Mouse (Mus musculus) neutrophil, adult 5-6 weeks (primary cell): ENCODE measurements around the gene Olfr206. TPM values are rescaled to one million over a fixed set of nuclear protein-coding genes. Genes with fewer than 3 reads are reported as not detected.
"Not testable (repeated sequence)": the region's sequence is repeated elsewhere in the genome, so short reads cannot be mapped to it uniquely, and the experiment has no call there.

Experiments
- ATAC-seq: fragments of 151-379, 151-347 bp; 2 replicates; pipeline ENCODE4 v1.8.0; 2017; ENCODE audit warnings: mild to moderate bottlenecking, moderate TSS enrichment; ENCODE audit not compliant: insufficient number of reproducible peaks, poor library complexity, low FRiP score, severe bottlenecking; ENCODE audit errors: extremely low read depth
- total RNA-seq: library from RNA; stranded (forward); fragments of 200-1000 nt; gene quantifications from 2 replicates; pipeline ENCODE4 v1.2.3, GENCODE M21; 2017

Gene Olfr206
- 0.47 TPM in 1 of 2 replicates, not detected in the other for total RNA-seq

DNA sequence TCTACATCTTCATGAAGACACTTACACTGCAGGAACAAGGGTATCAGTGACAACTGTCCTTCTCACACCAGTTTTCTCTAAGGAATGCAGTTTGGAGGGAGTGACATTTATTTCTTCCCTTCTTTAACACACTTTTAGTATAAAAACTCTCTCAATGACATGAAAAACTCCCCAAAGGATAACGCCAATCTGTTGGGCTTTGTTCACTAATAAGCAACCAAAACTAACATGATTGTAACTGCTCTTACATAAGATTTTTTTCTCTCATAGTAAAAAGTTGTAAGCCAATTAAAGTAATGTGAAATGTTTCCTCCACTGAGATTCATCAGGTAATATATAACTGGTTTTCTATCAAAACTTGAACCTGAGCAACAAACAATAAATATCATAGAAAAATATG, at the start of gene Olfr206:
TSS of gene Olfr206 (minus strand) at position 101 of the 400 bp plus-strand sequence.
- no peak for ATAC-seq

DNA sequence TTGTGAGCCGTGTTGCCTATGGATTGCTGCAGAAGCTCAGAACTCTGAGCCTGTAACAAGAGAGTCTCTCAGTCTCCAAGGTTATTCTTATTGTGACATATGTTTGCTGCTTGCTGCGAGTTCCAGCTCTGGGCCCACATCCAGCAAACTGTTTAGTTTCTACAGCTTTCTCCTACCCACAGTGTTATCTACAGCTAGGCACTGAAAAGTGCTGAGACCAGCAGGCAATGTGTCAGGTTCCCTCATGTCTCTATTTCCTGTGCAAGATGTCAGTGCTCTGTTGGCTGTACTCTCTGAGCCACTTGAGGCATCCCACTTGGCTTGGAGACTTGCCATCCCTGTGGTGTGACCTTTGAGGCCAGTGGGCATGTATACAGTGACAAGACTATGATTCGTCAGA, 44.3 kb upstream of the Olfr206 start:
- no peak for ATAC-seq

DNA sequence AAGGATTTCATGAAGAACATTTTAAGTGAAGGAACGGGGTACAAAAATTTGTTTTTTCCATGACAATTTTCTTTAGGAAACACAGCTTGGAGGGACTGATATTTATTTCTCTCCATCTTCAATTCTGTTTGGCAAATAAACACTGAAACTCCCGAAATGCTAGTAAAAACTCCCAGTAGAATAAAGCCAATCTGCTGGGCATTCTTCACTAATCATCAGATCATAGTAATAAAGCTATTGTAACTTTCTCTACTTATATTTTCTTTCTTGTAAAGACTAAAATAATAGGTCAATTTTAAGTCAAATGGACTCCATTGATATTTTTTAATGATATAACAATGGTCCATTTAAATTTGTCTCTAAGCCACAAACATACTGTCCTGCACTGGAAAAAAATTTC, 14.8 kb upstream of the Olfr206 start, which contains the start of gene Olfr209:
TSS of gene Olfr209 (minus strand) at position 101 of the 400 bp plus-strand sequence.
- no peak for ATAC-seq

DNA sequence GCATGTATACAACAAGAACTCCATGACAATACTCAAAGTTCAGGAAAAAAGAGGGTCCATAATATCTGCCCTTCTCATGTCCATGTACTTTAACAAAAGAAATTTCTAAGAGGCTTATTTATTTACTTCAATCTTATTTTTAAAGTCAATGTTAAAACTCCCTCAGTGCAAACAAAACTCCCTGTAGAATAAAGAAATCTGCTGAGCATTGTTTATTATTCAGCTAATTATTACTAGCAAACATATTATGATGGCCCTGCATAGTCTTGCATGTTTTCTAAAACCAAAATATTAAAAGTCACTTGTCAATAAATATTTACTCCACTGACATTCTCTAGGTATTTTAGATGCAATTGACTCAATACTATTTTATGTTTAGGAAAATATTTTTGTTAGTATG, 18.0 kb downstream of the Olfr206 start, which contains the start of gene Olfr205:
TSS of gene Olfr205 (minus strand) at position 101 of the 400 bp plus-strand sequence.
- ATAC-seq, result no peak

DNA sequence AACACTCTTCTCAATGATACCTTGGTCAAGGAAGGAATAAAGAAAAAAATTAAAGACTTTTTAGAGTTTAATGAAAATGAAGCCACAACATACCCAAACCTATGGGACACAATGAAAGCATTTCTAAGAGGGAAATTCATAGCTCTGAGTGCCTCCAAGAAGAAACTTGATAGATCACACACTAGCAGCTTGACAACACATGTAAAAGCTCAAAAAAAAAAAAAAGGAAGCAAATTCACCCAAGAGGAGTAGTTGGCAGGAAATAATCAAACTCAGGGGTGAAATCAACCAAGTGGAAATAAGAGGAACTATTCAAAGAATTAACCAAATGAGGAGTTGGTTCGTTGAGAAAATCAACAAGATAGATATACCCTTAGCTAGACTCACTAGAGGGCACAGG, 25.8 kb downstream of the Olfr206 start:
- not testable (repeated sequence) for ATAC-seq

DNA sequence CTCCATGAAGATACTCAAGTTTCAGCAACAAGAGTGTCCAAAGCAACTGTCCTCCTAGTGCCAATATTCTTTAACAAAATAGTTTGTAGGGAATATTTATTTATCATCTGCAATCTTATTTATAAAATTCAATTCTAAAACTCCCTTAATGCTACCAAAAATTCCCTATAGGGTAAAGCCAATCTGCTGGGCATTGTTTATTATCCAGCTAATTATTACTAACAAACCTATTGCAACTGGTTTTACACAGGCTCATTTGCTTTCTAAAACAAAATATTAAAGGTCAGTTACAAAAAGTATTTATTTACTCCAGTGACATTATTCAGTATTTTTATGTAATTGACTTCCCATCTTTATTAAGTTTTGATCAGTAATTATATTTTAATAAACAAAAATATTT, 30.9 kb downstream of the Olfr206 start, which contains the start of gene Olfr204:
TSS of gene Olfr204 (minus strand) at position 101 of the 400 bp plus-strand sequence.
- ATAC-seq, result no peak

DNA sequence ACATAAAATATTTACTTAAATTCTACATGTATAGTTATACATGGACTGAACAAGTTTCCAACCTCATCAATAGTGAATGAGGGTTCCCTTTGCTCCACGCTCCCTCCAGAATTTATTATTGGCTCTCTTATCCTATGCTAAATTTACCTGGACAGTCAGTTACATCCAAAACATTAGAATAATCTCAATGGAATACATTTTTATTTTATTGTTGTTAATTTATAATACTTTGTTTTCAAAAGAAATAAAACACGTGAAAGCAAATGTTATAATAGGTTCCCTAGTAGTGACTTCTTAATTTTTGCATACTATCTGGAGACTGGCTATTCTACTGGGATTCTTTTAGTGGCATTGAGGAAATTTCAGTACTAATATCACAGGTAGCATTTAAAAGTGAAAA, 50.5 kb downstream of the Olfr206 start, which contains the start of gene Olfr203:
TSS of gene Olfr203 (plus strand) at position 301 of the 400 bp plus-strand sequence.
- no peak for ATAC-seq

Other genes with a start within 250 kb of the Olfr206 start
- not detected in 2 replicates for gene Olfr193, start 237.4 kb downstream of the Olfr206 start, total RNA-seq
- gene Olfr194, start 228.2 kb downstream of the Olfr206 start, total RNA-seq, result 0.12 TPM in 1 of 2 replicates, not detected in the other
- gene Olfr195, start 202.2 kb downstream of the Olfr206 start, total RNA-seq, result not detected in 2 replicates
- not detected in 2 replicates for gene Olfr196, start 178.8 kb downstream of the Olfr206 start, total RNA-seq
- not detected in 2 replicates for gene Olfr198, start 145.7 kb downstream of the Olfr206 start, total RNA-seq
- not detected in 2 replicates for gene Olfr199, start 129.5 kb downstream of the Olfr206 start, total RNA-seq
- gene Olfr201, start 76.6 kb downstream of the Olfr206 start, total RNA-seq, result not detected in 2 replicates
- not detected in 2 replicates for gene Olfr202, start 62.5 kb downstream of the Olfr206 start, total RNA-seq
- not detected in 2 replicates for gene Olfr203, start 50.4 kb downstream of the Olfr206 start, total RNA-seq
- not detected in 2 replicates for gene Olfr204, start 31.0 kb downstream of the Olfr206 start, total RNA-seq
- not detected in 2 replicates for gene Olfr205, start 18.1 kb downstream of the Olfr206 start, total RNA-seq
- gene Olfr209, start 14.7 kb upstream of the Olfr206 start, total RNA-seq, result not detected in 2 replicates
- not detected in 2 replicates for gene Gabrr3, start 58.1 kb upstream of the Olfr206 start, total RNA-seq
- 57.2 and 68.2 TPM in 2 replicates for gene Riox2, start 122.5 kb upstream of the Olfr206 start, total RNA-seq